Mouse (Mus musculus) midbrain, embryonic 13.5 days (tissue): Measurements from ENCODE around the gene Gm42420. TPM values are rescaled to one million over a fixed set of nuclear protein-coding genes. Genes with fewer than 3 reads are reported as not detected.
A peak's percentile ranks its signal among the peaks of the same experiment; 100 is the strongest.

ENCODE experiments used
- ATAC-seq: fragments of 200-750 bp; cut with Nextera tagmentation; 2 replicates; pipeline ENCODE4 v1.8.0; 2017; ENCODE audit warnings: mild to moderate bottlenecking, moderate TSS enrichment, moderate library complexity
- H3K27ac ChIP-seq: fragments of 300-500 bp; sonication (generic); 2 replicates; pipeline ENCODE4 v1.5.1; 2015; ENCODE audit warnings: inconsistent platforms, mild to moderate bottlenecking, moderate library complexity
- H3K27me3 ChIP-seq: fragments of 300-500 bp; sonication (generic); 2 replicates; pipeline ENCODE4 v1.6.1; 2015; ENCODE audit warnings: mild to moderate bottlenecking, inconsistent platforms
- H3K36me3 ChIP-seq: fragments of 300-500 bp; sonication (generic); 2 replicates; pipeline ENCODE4 v1.6.1; 2015; ENCODE audit warnings: mild to moderate bottlenecking, inconsistent platforms
- H3K4me1 ChIP-seq: fragments of 300-500 bp; sonication (generic); replicated peaks from 2 replicates; pipeline ENCODE4 v1.6.1; 2015; ENCODE audit warnings: inconsistent platforms
- H3K4me2 ChIP-seq: fragments of 300-500 bp; sonication (generic); replicated peaks from 2 replicates; pipeline ENCODE4 v1.6.1; 2015; ENCODE audit warnings: moderate library complexity, mild to moderate bottlenecking, inconsistent platforms
- H3K4me3 ChIP-seq: fragments of 300-500 bp; sonication (generic); replicated peaks from 2 replicates; pipeline ENCODE4 v1.5.1; 2015; ENCODE audit warnings: mild to moderate bottlenecking, inconsistent platforms
- H3K9ac ChIP-seq: fragments of 300-500 bp; sonication (generic); replicated peaks from 2 replicates; pipeline ENCODE4 v1.6.1; 2015; ENCODE audit warnings: mild to moderate bottlenecking, inconsistent platforms
- H3K9me3 ChIP-seq: fragments of 300-500 bp; sonication (generic); 2 replicates; pipeline ENCODE4 v1.6.1; 2016; ENCODE audit warnings: mild to moderate bottlenecking, inconsistent platforms
- WGBS: fragments of 180-500 bp; shearing (Covaris S2); methylation state at CpG from one replicate; pipeline ENCODE4 v1.1.7; 2015; 5-methylcytosine and 5-hydroxymethylcytosine counted together
- polyA plus RNA-seq: library from polyadenylated mRNA; unstranded; fragments of >200 nt; fragmentation: Nextera tagmentation; extraction: Ambion mirVana; gene quantifications from 2 replicates; pipeline ENCODE4 v1.2.1, GENCODE M21; 2015

Gene Gm42420
- polyA plus RNA-seq, 1 experiment from 2014 or later, result 0.85 TPM

DNA sequence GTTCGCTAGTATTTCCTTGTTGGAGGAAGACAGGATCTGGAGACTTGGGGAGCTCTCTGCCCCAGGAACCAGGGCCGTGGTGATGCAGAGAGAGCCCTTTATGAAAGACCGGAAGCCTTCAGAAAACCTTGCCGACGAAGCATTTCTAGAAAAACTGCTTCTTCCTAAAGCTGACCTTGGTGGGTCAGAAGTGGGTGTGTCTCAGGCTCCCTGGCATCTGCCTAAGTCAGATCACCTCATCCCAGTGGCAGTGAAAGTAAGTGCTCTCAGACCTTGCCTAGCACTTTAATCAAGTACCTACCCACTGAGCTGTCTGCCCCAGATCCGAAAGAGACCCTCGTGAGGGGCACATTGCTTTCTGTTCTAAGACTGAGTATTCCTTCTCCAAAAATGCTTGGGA is 10.6 kb upstream of the Gm42420 start:
- 78% methylated on average over 7 of the region's 7 CpGs for WGBS
- no peaks in the 10 kb centered on the region for H3K27me3 ChIP-seq

DNA sequence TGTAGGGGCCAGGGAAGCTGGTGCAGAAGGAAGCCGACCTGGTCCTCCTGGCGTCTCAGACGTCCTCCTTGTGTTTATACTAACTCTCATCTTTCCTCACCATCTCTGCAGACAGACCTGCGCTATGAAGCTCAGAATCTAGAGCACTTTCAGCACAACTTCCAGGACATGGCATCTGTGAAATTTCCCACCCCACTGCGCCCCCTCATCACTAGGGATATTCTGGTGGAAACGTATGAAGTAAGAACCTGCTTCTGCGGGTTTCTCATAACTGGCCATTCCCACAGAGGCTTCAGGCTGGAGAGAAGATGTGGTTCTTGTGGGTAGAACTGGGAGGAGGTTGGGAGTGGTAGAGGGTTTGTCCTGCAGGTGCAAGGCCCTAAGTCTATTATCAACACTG is 6.0 kb upstream of the Gm42420 start:
- Histone ChIP-seq H3K36me3 (peaks cover 61% of the 10 kb centered on the region), H3K9ac (no peak overlapping the region), H3K27me3 (no peaks in the 10 kb centered on the region), H3K27ac (no peak overlapping the region), H3K4me2 (no peak overlapping the region), H3K9me3 (no peaks in the 10 kb centered on the region), H3K4me1 (peaks cover 9% of the 10 kb centered on the region), H3K4me3 (no peak overlapping the region)
- no peak for ATAC-seq
- 90% methylated on average over 7 of the region's 7 CpGs for WGBS

More for the DNA sequence above, 10.6 kb upstream of the Gm42420 start:
- Histone ChIP-seq H3K9ac (peak overlapping the region; percentile 89), H3K9me3 (no peaks in the 10 kb centered on the region), H3K27ac (peak overlapping the region; percentile 96), H3K36me3 (peaks cover 26% of the 10 kb centered on the region), H3K4me2 (peak overlapping the region; percentile 84), H3K4me3 (peak overlapping the region; percentile 68), H3K4me1 (peaks cover 16% of the 10 kb centered on the region)
- ATAC-seq, result no peak

DNA sequence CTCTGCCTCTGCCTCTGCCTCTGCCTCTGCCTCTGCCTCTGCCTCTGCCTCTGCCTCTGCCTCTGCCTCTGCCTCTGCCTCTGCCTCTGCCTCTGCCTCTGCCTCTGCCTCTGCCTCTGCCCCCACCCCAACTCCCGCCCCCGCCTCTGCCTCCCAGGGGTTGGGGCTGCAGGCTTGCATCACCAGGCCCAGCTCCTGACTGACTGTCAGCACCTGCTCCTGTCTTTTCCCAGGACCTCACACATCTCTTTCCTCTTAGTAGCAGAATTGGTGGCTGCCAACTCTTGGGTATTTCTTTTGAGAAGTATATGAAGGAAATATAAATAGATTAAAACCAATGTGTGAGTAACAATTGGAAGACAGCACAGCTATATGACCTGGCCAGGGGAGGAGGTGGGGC is 5.0 kb upstream of the Gm42420 start:
- Histone ChIP-seq H3K4me3 (no peak overlapping the region), H3K9me3 (no peaks in the 10 kb centered on the region), H3K36me3 (peaks cover 69% of the 10 kb centered on the region), H3K27me3 (no peaks in the 10 kb centered on the region), H3K4me1 (no peaks in the 10 kb centered on the region), H3K9ac (no peak overlapping the region), H3K4me2 (no peak overlapping the region), H3K27ac (no peak overlapping the region)
- ATAC-seq, result no peak
- 85% methylated on average over 2 of the region's 2 CpGs for WGBS

- H3K27me3 ChIP-seq, result no peaks in the 10 kb centered on the region
- no peak for ATAC-seq
- H3K36me3 ChIP-seq, result peaks cover 75% of the 10 kb centered on the region
- 85% methylated on average over 7 of the region's 7 CpGs for WGBS
- H3K27ac ChIP-seq, result no peak overlapping the region
- no peaks in the 10 kb centered on the region for H3K4me1 ChIP-seq
- no peaks in the 10 kb centered on the region for H3K9me3 ChIP-seq
- no peak overlapping the region for H3K4me2 ChIP-seq
- H3K9ac ChIP-seq, result no peak overlapping the region
- H3K4me3 ChIP-seq, result no peak overlapping the region
Measured at GRCm38 (mm10) chr6:39581087-39581784, 4.3 kb upstream of the Gm42420 start.

GRCm38 (mm10) chr6:39591481-39591880 is 5.9 kb downstream of the Gm42420 start:
- H3K27ac ChIP-seq, result no peak overlapping the region
- WGBS, result 94% methylated on average over 4 of the region's 4 CpGs
- H3K4me3 ChIP-seq, result no peak overlapping the region
- H3K4me1 ChIP-seq, result peaks cover 17% of the 10 kb centered on the region
- no peak overlapping the region for H3K9ac ChIP-seq
- H3K9me3 ChIP-seq, result no peaks in the 10 kb centered on the region
- H3K27me3 ChIP-seq, result no peaks in the 10 kb centered on the region
- H3K4me2 ChIP-seq, result peak overlapping the region; percentile 69; the same call in 1 of the 2 replicates
- peaks cover 35% of the 10 kb centered on the region for H3K36me3 ChIP-seq
- ATAC-seq, result no peak

GRCm38 (mm10) chr6:39592401-39593214 is 7.1 kb downstream of the Gm42420 start, which contains the start of gene Ndufb2:
Gene Ndufb2 (plus strand): TSS chr6:39592574.
- Histone ChIP-seq H3K27me3 (no peaks in the 10 kb centered on the region), H3K4me1 (peaks cover 17% of the 10 kb centered on the region), H3K36me3 (peaks cover 29% of the 10 kb centered on the region), H3K9ac (peak within 1 kb of the TSS; percentile 73), H3K4me3 (peak within 1 kb of the TSS; percentile 78), H3K4me2 (peak within 1 kb of the TSS; percentile 69), H3K9me3 (no peaks in the 10 kb centered on the region), H3K27ac (peak within 1 kb of the TSS; percentile 92)
- ATAC-seq, result peak; percentile 99
- WGBS, result under 1% methylated on average over 56 of the region's 56 CpGs

DNA sequence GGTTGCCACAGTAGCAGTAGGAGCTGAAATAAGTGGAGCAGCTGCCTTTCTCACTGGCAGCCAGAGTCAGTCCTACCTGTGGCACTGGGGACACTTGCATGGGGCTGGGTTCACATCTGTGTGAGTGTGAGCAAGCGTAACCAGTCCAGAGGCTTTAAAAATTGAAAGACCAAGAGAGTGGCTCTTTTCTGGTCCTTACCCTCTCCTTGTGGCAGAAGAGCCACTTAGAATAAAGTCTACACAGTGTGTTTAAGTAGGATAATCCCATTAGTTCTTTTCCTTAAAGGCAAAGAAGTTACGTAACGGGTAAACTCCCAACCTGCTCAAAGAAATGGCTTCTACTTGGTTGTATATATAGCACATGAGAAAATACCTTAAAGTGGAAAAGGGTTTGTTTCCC is 15.3 kb downstream of the Gm42420 start:
- peaks cover 48% of the 10 kb centered on the region for H3K36me3 ChIP-seq
- H3K4me2 ChIP-seq, result no peak overlapping the region
- no peak overlapping the region for H3K4me3 ChIP-seq
- no peak for ATAC-seq
- H3K27me3 ChIP-seq, result no peaks in the 10 kb centered on the region
- H3K9ac ChIP-seq, result no peak overlapping the region
- no peak overlapping the region for H3K27ac ChIP-seq
- H3K9me3 ChIP-seq, result no peaks in the 10 kb centered on the region
- no peaks in the 10 kb centered on the region for H3K4me1 ChIP-seq
- WGBS, result 88% methylated on average over 3 of the region's 3 CpGs

DNA sequence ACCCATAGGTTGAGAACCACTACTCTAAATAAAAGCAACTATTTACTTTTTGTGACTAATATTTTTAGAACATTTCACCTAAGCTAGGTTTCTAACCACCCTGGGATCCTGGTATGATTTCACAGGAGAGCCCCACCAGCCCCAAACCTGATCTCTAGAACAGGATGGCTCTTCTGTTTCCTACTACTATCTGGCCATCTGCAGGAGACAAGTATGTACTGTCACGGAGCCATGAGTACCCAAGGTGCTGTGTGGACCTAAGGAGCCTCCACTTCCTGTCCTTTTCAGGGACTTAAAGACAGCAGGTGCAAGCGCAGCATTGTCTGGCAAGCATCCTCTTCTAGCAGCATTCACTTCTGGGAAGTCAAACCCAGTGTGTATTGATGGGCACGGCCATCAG is 16.3 kb downstream of the Gm42420 start:
- 92% methylated on average over 3 of the region's 3 CpGs for WGBS
- no peak for ATAC-seq
- no peaks in the 10 kb centered on the region for H3K9me3 ChIP-seq
- H3K9ac ChIP-seq, result no peak overlapping the region
- peaks cover 48% of the 10 kb centered on the region for H3K36me3 ChIP-seq
- no peak overlapping the region for H3K4me2 ChIP-seq
- H3K4me3 ChIP-seq, result no peak overlapping the region
- no peak overlapping the region for H3K27ac ChIP-seq
- no peaks in the 10 kb centered on the region for H3K27me3 ChIP-seq
- H3K4me1 ChIP-seq, result no peaks in the 10 kb centered on the region

DNA sequence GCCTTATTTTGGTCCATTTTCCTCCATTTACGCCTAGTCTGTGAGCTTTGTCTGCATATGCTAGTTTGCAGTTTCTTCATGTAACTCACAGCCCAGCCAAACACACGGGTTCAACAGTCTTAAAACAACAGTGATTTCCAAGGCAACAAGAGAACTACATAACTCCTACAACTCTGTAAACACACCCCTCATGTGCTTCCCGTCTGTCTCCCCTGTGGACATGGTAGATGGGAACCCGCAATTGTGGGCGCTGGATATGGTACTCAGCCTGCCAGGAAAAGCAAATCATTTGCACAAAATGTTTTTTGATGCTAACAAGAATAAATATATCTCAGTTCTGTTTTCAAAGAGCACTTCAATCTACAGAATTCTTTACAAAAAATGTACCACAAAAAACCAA is 19.0 kb downstream of the Gm42420 start:
- ATAC-seq, result no peak
- 87% methylated on average over 5 of the region's 5 CpGs for WGBS
- H3K9ac ChIP-seq, result no peak overlapping the region

GRCm38 (mm10) chr6:39606056-39606455 is 20.5 kb downstream of the Gm42420 start:
- H3K27me3 ChIP-seq, result no peaks in the 10 kb centered on the region
- 95% methylated on average over 6 of the region's 6 CpGs for WGBS
- no peaks in the 10 kb centered on the region for H3K4me1 ChIP-seq
- peaks cover 23% of the 10 kb centered on the region for H3K36me3 ChIP-seq
- no peak overlapping the region for H3K27ac ChIP-seq
- H3K9me3 ChIP-seq, result no peaks in the 10 kb centered on the region
- ATAC-seq, result no peak
- H3K9ac ChIP-seq, result no peak overlapping the region
- no peak overlapping the region for H3K4me3 ChIP-seq
- no peak overlapping the region for H3K4me2 ChIP-seq

More for the DNA sequence above, 19.0 kb downstream of the Gm42420 start:
- H3K9me3 ChIP-seq, result no peaks in the 10 kb centered on the region
- no peaks in the 10 kb centered on the region for H3K27me3 ChIP-seq
- no peak overlapping the region for H3K27ac ChIP-seq
- H3K4me2 ChIP-seq, result no peak overlapping the region
- H3K4me3 ChIP-seq, result no peak overlapping the region
- H3K36me3 ChIP-seq, result peaks cover 33% of the 10 kb centered on the region
- H3K4me1 ChIP-seq, result no peaks in the 10 kb centered on the region

GRCm38 (mm10) chr6:39606862-39607261 is 21.3 kb downstream of the Gm42420 start:
- H3K4me1 ChIP-seq, result no peaks in the 10 kb centered on the region
- H3K36me3 ChIP-seq, result peaks cover 24% of the 10 kb centered on the region
- H3K4me3 ChIP-seq, result no peak overlapping the region
- ATAC-seq, result no peak
- WGBS, result 84% methylated on average over 3 of the region's 3 CpGs
- H3K9me3 ChIP-seq, result no peaks in the 10 kb centered on the region
- no peak overlapping the region for H3K9ac ChIP-seq
- H3K27ac ChIP-seq, result no peak overlapping the region
- H3K4me2 ChIP-seq, result no peak overlapping the region
- H3K27me3 ChIP-seq, result no peaks in the 10 kb centered on the region

DNA sequence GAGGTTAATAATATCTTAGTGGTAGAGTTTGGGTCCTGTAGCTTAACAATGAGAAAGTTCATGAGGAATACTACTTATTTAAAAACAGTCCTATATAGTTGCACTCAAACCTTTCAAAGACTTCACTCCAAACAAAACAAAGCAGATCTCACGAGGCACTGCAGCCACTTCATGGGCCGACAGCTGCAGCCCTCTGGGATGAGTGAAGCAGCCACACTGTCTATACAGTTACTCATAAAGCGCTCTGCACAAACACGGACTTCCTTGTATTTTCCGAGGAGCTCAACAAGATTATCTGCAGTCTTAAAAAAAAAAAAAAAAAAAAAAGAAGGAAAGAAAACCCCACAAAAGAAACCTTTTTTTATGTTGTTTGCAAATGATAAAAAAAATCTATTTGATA is 21.8 kb downstream of the Gm42420 start:
- Histone ChIP-seq H3K9me3 (no peaks in the 10 kb centered on the region), H3K9ac (no peak overlapping the region), H3K4me3 (no peak overlapping the region), H3K4me1 (no peaks in the 10 kb centered on the region), H3K36me3 (peaks cover 24% of the 10 kb centered on the region), H3K4me2 (no peak overlapping the region), H3K27ac (no peak overlapping the region), H3K27me3 (no peaks in the 10 kb centered on the region)
- 72% methylated on average over 5 of the region's 5 CpGs for WGBS
- no peak for ATAC-seq
